Mouse (Mus musculus): ENCODE measurements around the gene Ugt1a10. TPM values are rescaled to one million over a fixed set of nuclear protein-coding genes. Genes with fewer than 3 reads are reported as not detected.
"Not testable (repeated sequence)": the region's sequence is repeated elsewhere in the genome, so short reads cannot be mapped to it uniquely, and the experiment has no call there.

The Ugt1a10 gene
- total RNA-seq, 2 experiments from 2014 or later: not detected

GRCm38 (mm10) chr1:88212341-88213045 is 157.3 kb downstream of the Ugt1a10 start:
- no peak for DNase-seq (ENCODE audit: extremely low spot score in 1 of 2, low spot score in 1 of 2)

- DNase-seq (ENCODE audit: extremely low spot score in 1 of 2, low spot score in 1 of 2): no peak
Observed at GRCm38 (mm10) chr1:88213061-88213460, 157.9 kb downstream of the Ugt1a10 start.

- no peak for DNase-seq (ENCODE audit: extremely low spot score in 1 of 2, low spot score in 1 of 2)
Observed at GRCm38 (mm10) chr1:88213766-88214461, 158.7 kb downstream of the Ugt1a10 start.

GRCm38 (mm10) chr1:88214462-88214952 is 159.3 kb downstream of the Ugt1a10 start:
- DNase-seq (ENCODE audit: extremely low spot score in 1 of 2, low spot score in 1 of 2): no peak

- no peak for DNase-seq (ENCODE audit: extremely low spot score in 1 of 2, low spot score in 1 of 2)
Observed at GRCm38 (mm10) chr1:88215466-88216380, 160.5 kb downstream of the Ugt1a10 start.

GRCm38 (mm10) chr1:88216551-88216950 is 161.4 kb downstream of the Ugt1a10 start:
- DNase-seq (ENCODE audit: extremely low spot score in 1 of 2, low spot score in 1 of 2): no peak

GRCm38 (mm10) chr1:88217144-88217543 is 162.0 kb downstream of the Ugt1a10 start:
- DNase-seq (ENCODE audit: extremely low spot score in 1 of 2, low spot score in 1 of 2): no peak

- DNase-seq (ENCODE audit: extremely low spot score in 1 of 2, low spot score in 1 of 2): no peak
Observed at GRCm38 (mm10) chr1:88217576-88217975, 162.4 kb downstream of the Ugt1a10 start.

- DNase-seq (ENCODE audit: extremely low spot score in 1 of 2, low spot score in 1 of 2): no peak
Observed at GRCm38 (mm10) chr1:88218051-88218450, 162.9 kb downstream of the Ugt1a10 start.

GRCm38 (mm10) chr1:88218591-88218990 is 163.4 kb downstream of the Ugt1a10 start:
- DNase-seq (ENCODE audit: extremely low spot score in 1 of 2, low spot score in 1 of 2): no peak

GRCm38 (mm10) chr1:88219054-88219453 is 163.9 kb downstream of the Ugt1a10 start:
- no peak for DNase-seq (ENCODE audit: extremely low spot score in 1 of 2, low spot score in 1 of 2)

- no peak for DNase-seq (ENCODE audit: extremely low spot score in 1 of 2, low spot score in 1 of 2)
Observed at GRCm38 (mm10) chr1:88220336-88220735, 165.1 kb downstream of the Ugt1a10 start.

- DNase-seq (ENCODE audit: extremely low spot score in 1 of 2, low spot score in 1 of 2): no peak
Observed at GRCm38 (mm10) chr1:88222216-88222615, 167.0 kb downstream of the Ugt1a10 start.

GRCm38 (mm10) chr1:88223011-88223515 is 167.9 kb downstream of the Ugt1a10 start:
- DNase-seq (ENCODE audit: extremely low spot score in 1 of 2, low spot score in 1 of 2): not testable (repeated sequence)

GRCm38 (mm10) chr1:88223591-88223990 is 168.4 kb downstream of the Ugt1a10 start:
- DNase-seq (ENCODE audit: extremely low spot score in 1 of 2, low spot score in 1 of 2): no peak

GRCm38 (mm10) chr1:88224029-88224776 is 169.0 kb downstream of the Ugt1a10 start:
- DNase-seq (ENCODE audit: extremely low spot score in 1 of 2, low spot score in 1 of 2): no peak

- not testable (repeated sequence) for DNase-seq (ENCODE audit: extremely low spot score in 1 of 2, low spot score in 1 of 2)
Observed at GRCm38 (mm10) chr1:88225301-88225700, 170.1 kb downstream of the Ugt1a10 start.

- no peak for DNase-seq (ENCODE audit: extremely low spot score in 1 of 2, low spot score in 1 of 2)
Observed at GRCm38 (mm10) chr1:88225741-88226140, 170.6 kb downstream of the Ugt1a10 start.

- no peak for DNase-seq (ENCODE audit: extremely low spot score in 1 of 2, low spot score in 1 of 2)
Observed at GRCm38 (mm10) chr1:88226670-88227379, 171.6 kb downstream of the Ugt1a10 start, which contains the start of gene Mroh2a. TSS of gene Mroh2a (plus strand) at chr1:88226986.

All from layer of hippocampus, postnatal 25 days (tissue).